26 mouse cellular contexts compared by ENCODE assay signal in the genomic region with DNA sequence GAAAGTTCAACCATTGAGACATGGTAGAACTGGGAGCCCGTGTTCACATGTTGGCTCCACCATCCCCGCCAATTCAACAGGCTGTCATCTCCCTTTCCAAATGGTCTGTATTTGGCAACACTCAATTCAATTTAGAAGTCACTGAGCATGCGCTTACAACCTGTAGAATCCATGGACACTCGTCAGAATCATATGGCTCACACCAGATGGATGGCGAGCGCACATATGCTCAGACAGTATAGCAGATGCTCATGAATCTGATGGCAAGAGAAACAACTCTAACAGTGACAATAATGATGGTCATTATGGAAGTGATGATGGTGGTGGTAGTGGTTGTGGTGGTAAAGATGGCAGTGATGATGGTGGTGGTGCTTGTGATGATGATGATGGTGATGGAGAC.
"Had no signal": no experiment of that assay in that cellular context is flagged by ENCODE, and none has a peak within 500 bp of the region (broad histone marks: within the 10 kb centered on the region; RNA-seq: fewer than 3 reads in every experiment).

No protein-coding gene starts in this region.

- H3K4me2 ChIP-seq: heart, embryonic 12.5 days; hindbrain, embryonic 12.5 days; hindbrain, embryonic 14.5 days; intestine, embryonic 15.5 days; limb, embryonic 12.5 days; liver, embryonic 11.5 days had no signal

- H3K36me3 ChIP-seq: heart, embryonic 10.5 days; heart, embryonic 12.5 days; hindbrain, embryonic 10.5 days; hindbrain, embryonic 12.5 days; intestine, embryonic 15.5 days; limb, embryonic 10.5 days; limb, embryonic 12.5 days had no signal

- DNase-seq: gastrocnemius, adult 2 months; gastrocnemius, postnatal 10 days; gastrocnemius, postnatal 25 days; heart, adult 18-20 months; heart, postnatal 10 days; heart, postnatal 4 days; kidney, adult 18-20 months; kidney, adult 8-10 months; kidney, postnatal 10 days; kidney, postnatal 25 days; kidney, postnatal 4 days; liver had no signal

- H3K4me1 ChIP-seq: heart, embryonic 10.5 days; heart, embryonic 12.5 days; hindbrain, embryonic 10.5 days; hindbrain, embryonic 12.5 days; intestine, embryonic 15.5 days; limb, embryonic 10.5 days; limb, embryonic 12.5 days had no signal

- H3K9ac ChIP-seq: heart, embryonic 12.5 days; hindbrain, embryonic 12.5 days; hindbrain, embryonic 14.5 days; intestine, embryonic 15.5 days; limb, embryonic 12.5 days had no signal

- H3K27me3 ChIP-seq: heart, embryonic 12.5 days; hindbrain, embryonic 12.5 days; intestine, embryonic 15.5 days; limb, embryonic 12.5 days had no signal

- ATAC-seq: hindbrain, embryonic 16.5 days; inflammation-experienced regulatory T-cells, adult 6 months; intestine, embryonic 15.5 days; intestine, postnatal 0 days had no signal

- H3K9me3 ChIP-seq: heart, embryonic 10.5 days; hindbrain, embryonic 10.5 days; hindbrain, embryonic 12.5 days; intestine, embryonic 15.5 days; limb, embryonic 10.5 days had no signal

- H3K27ac ChIP-seq: gastrocnemius, adult 2 months; heart, embryonic 10.5 days; hindbrain, embryonic 10.5 days; hindbrain, embryonic 12.5 days; hindbrain, embryonic 14.5 days; intestine, embryonic 15.5 days; layer of hippocampus, adult 2 months; left cerebral cortex, adult 2 months; limb, embryonic 10.5 days; limb, embryonic 12.5 days had no signal

- H3K4me3 ChIP-seq: gastrocnemius, adult 2 months; heart, embryonic 10.5 days; heart, embryonic 12.5 days; hindbrain, embryonic 10.5 days; hindbrain, embryonic 12.5 days; intestine, embryonic 15.5 days; layer of hippocampus, adult 2 months; left cerebral cortex, adult 2 months; limb, embryonic 10.5 days; limb, embryonic 12.5 days had no signal
